Mouse (Mus musculus) kidney, postnatal 25 days (tissue): Measurements from ENCODE around the gene 4930539E08Rik.

ENCODE experiments used
- DNase-seq, 2 experiments: peaks; one replicate each; pipeline ENCODE4 v3.0.0; 2021; ENCODE audit warnings: mixed read lengths in 2 of 2

Gene 4930539E08Rik

GRCm38 (mm10) chr17:28854377-28854776, 60.7 kb downstream of the 4930539E08Rik start:
- DNase-seq = no peak

GRCm38 (mm10) chr17:28850511-28850910, 64.6 kb downstream of the 4930539E08Rik start:
- DNase-seq = peak in 1 of 2 experiments; percentile 17

GRCm38 (mm10) chr17:28846974-28847617, 68.0 kb downstream of the 4930539E08Rik start:
- DNase-seq = peak in 1 of 2 experiments; percentile 19
